Mouse (Mus musculus) heart, postnatal 0 days (tissue): ENCODE measurements at regions not wholly inside any gene's neighbourhood (a gene's known extent, or its start where the extent isn't known, plus 50 kb on each side); places are given as distances from the start of the nearest gene placed in this dataset.

Source experiments
- CTCF ChIP-seq: IDR thresholded peaks from 2 replicates; pipeline ENCODE4 v1.5.1; 2016; ENCODE audit warnings: antibody characterized with exemption, control low read depth, low read depth
- EP300 ChIP-seq: IDR thresholded peaks from 2 replicates; pipeline ENCODE4 v1.6.1; 2016; ENCODE audit warnings: antibody characterized with exemption, low read depth

DNA sequence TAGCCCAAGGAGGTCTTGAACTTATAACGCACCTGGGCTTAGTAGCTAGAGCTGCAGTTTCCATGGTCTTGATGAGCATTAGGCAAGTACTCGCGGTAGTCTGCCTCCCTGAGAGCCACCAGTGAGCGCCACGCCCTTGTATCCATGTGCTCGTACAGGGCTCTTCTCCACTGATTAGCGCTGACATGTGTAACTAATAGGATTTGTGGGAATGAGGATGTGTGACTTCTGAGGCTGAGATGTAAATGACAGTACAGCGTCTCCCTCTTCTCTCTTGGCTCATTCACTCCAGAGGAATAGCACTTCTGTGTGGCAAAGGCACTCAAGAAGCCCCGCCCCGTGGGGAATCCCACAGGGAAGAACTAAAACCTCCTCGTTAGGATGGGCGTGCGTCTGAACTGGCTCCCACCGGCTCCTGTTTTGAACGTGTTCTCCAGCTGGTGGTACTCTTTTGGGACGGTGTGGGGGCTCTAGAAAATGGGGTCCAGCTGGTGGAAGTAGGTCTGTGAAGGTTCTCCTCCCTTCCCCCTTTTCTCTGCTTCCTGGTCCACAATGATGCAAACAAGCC, 94.3 kb upstream of the Pkdcc start:
- no peak for TF ChIP-seq CTCF
- TF ChIP-seq EP300, result no peak
